Mouse (Mus musculus) CD8-positive naive resting alpha-beta T cell, adult 2 months (primary cell): ENCODE measurements around the gene Arhgap42.

ENCODE experiments used
- DNase-seq, 2 experiments: peaks; one replicate each; pipeline ENCODE4 v3.0.0; 2022; ENCODE audit warnings: low read depth in 2 of 2, low spot score in 2 of 2

Arhgap42 gene

GRCm38 (mm10) chr9:9238438-9239391, at the start of gene Arhgap42:
TSS of gene Arhgap42 (minus strand) at chr9:9239101.
- no peak for DNase-seq

GRCm38 (mm10) chr9:9288140-9288539, 49.2 kb upstream of the Arhgap42 start:
- no peak for DNase-seq

DNA sequence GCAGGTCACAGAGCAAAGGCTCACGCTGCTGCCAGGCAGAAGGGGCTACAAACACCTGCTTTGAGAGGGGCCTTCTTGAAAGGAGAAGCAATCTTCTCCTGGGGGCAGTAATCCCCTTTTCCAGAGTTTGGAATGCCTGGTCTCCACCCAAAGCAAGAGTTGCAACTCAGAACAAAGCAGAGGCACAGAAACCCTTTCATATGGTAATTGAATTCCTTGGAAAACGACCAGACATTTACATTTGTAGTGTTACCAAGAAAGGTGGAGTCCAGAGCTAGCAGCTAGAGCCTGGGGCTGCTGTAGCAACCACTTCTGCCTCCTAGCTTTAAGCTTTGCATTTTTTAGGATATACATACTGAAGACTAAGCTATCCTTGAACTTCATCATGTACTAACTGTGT, 30.4 kb upstream of the Arhgap42 start:
- DNase-seq, result no peak

- no peak for DNase-seq
Measured at GRCm38 (mm10) chr9:9267606-9268601, 29.0 kb upstream of the Arhgap42 start.

DNA sequence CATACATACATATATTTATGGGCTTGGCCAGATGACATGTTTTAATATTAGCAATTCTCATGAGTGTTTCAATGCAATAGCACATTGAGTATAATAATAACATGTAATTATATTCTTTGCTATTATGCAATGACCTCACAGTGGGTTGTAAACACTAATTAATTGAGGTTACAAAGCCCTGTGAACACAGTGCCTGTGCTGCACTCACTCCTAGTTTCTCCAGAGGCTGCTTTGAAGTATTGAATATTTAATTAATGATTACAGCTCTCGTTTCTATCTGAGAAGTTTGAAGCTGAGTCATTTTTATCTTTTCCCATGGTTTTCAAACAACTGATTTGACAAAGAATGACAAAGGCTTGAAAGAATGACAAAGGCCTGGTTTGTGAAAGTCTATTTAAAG, 24.6 kb upstream of the Arhgap42 start:
- DNase-seq, result no peak

DNA sequence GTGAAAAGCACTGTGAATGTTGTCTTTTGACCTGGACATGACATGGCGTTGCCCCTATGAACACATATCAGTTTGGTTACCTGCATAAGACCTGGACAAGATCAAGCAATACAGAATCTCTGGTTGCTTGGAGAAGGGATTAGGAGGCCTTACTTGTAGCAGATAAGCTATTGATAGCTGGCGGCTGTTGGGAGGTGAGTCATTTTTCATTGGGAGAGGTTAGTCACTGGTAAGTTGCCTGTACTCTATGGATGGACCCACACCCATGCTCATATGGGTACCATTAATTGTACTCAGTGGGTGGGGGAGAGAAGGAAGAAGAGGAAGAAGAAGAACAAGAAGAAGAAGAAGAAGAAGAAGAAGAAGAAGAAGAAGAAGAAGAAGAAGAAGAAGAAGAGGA, 23.6 kb upstream of the Arhgap42 start:
- no peak for DNase-seq

DNA sequence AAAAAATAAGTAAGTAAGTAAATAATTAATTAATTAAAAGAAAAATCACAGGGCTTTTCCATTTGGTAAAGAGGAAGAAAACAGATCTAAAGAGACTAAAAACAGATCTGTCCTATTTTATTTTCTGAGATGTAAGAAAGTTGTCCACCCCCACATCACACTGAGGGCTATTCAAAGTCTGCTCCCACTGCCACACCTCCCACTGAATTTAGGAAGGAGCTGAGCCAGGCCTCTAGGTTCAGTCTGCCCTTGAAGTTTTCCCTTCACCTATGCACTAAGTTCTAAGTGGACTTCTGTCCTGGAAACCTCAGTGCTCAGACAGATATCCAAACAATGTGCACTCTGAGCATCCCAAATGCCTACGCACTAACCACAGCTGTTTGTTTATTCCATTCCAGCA, 15.9 kb upstream of the Arhgap42 start:
- DNase-seq, result no peak

GRCm38 (mm10) chr9:9248529-9248928, 9.6 kb upstream of the Arhgap42 start:
- no peak for DNase-seq

DNA sequence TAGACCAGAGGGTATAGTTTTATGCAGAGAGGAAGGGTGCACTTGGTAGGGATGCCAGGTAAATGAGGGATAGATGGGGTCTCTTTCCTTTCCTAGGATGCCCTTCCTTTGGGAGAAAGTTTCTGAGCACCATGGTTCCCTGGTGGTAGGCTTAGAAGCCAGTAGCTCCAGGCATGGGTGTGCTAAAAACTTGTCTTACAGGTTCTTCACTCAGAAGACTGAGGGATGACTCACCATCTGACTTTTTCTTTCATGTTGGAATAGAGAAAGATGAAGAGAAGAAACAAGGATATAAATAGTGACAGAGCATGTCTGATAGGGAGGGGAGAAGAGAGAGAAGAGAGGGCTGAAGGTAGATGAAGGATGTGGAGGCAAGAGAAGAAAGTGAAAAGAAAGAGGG, 7.1 kb upstream of the Arhgap42 start:
- DNase-seq, result no peak

DNA sequence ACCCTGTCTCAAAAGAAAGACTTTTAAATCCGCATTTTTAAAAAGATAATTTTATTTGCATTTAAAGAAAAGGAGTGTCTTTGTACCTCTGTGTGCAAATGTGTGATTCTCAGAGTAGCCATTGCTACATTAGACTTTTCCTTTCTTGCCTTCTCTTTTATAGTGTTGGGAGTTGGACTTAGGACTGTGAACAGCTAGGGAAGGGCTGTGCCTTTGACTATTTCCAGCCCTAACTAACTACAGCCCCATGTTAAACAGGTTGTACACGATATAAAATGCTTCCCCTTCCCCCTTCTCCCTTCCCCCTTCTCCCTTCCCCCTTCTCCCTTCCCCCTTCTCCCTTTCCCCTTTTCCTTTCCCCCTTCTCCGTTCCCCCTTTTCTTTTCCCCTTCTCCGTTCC, 4.9 kb upstream of the Arhgap42 start:
- DNase-seq, result no peak

DNA sequence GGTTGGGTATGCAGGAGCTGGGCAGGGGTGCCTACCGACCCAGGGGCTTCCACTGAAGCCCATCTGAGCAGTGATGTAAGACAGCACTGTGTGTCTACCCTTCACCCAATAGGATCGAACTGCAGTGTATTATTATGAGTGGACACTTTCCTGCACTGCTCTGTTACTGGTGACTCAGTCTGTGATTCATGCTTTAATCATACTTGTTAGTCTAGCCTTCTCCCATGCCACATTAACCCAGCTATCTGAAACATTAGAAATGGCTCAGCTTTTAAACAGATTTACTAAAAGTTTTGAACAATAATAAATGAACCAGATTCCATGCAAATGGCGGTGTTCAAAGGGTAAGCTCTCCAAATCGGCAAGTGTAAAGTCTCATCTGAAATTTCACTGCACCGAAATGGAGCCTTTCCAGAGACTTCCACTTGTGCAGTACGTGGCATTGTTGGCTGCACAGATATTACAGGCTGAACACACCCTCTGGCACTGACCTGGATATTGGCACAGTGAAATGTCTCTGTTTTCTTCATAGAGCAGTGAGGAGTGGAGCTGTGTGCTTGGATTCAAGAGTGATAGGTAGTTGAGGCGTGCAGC, 2.4 kb upstream of the Arhgap42 start:
- no peak for DNase-seq

GRCm38 (mm10) chr9:9237511-9237910, 1.4 kb downstream of the Arhgap42 start:
- no peak for DNase-seq

DNA sequence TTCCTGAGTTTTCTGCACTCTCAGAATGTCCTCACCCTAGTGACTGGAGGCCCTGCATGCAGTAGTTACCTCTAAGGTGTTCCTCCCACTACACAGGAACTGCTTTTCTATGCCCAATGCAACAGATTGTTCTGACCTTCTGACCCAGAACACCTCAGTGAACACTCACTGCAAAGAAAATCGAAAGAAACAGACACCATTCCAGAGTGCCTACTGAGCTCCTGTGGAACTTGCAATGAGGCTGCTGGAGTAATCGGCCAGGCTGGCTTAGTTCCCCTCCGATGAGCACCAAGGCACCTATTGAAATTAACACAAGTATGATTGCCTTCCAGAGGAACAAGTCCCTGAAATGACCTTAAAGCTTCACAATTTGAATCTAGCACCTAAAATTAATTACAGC, 9.2 kb downstream of the Arhgap42 start:
- DNase-seq, result no peak

DNA sequence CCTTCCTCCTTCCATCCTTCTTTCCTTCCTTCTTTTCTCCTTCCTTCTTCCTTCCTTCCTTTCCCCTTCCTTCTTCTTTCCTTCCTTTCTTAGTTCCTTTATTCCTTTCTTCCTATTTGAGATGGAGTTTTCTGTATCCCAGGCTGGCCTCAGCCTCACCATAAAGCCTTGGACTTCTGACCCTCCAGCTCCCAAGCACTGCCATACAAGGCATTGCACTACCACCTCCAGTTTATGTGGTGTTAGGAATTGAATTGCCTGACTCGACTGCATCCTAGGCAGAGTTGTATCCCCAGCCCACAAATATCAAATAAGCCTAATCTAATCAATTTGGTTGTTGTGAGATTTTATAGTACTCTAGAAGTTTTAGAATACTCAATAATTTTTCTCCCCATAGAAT, 14.1 kb downstream of the Arhgap42 start:
- no peak for DNase-seq

GRCm38 (mm10) chr9:9223384-9223783, 15.5 kb downstream of the Arhgap42 start:
- no peak for DNase-seq

DNA sequence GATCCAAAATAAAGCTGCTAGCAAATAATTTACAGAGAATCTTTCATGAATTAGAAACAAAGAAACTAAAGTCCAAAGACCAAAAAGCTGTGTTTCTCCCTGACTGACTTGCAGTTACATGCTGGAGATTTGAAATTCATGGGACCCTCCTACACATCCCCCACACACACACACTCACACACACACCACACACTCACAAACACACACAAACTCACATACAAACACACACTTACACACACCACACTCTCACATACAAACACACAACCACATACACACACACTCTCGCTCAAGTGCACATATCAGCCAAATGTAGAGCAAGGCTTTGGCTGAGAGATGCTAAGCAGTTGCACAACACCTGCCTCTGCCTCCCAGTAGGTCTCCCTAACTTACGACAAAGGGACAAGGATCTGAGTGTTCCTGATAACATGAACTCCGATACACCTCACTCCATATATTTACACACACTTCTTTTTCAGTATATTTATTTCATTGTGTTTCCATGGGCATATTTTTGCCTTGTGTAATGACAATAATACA, 16.9 kb downstream of the Arhgap42 start:
- DNase-seq, result no peak

- no peak for DNase-seq
Measured at GRCm38 (mm10) chr9:9221185-9221584, 17.7 kb downstream of the Arhgap42 start.

DNA sequence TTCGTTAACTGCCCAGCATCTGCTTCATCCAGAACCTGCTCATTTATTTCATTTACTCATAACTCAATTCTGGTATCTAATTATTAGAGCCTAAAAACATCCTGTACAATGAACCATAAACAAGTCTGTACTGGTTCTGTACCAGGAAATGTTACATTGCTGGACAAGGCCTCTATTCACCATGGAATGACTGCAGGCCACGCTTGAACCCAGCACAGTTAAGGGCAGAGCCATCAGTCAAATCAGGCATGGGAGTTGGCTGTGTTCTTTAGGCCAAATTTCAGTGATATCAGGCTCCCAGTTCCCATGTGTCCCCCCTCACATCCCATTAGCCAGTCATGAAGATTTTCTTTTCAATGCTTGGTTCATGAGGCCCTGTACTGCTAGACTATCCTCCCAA, 20.6 kb downstream of the Arhgap42 start:
- DNase-seq, result no peak

- no peak for DNase-seq
Measured at GRCm38 (mm10) chr9:9214849-9215248, 24.1 kb downstream of the Arhgap42 start.

- no peak for DNase-seq
Measured at GRCm38 (mm10) chr9:9214296-9214695, 24.6 kb downstream of the Arhgap42 start.
